Mouse (Mus musculus) cortical plate, adult 2 months (tissue): ENCODE data around the gene Cggbp1.

ENCODE experiments used
- CTCF ChIP-seq: fragments of 200-500 bp; IDR thresholded peaks from 2 replicates; pipeline ENCODE4 v1.5.1; 2011; ENCODE audit warnings: mild to moderate bottlenecking, control low read depth, low read length; ENCODE audit not compliant: insufficient read depth; ENCODE audit errors: extremely low read depth
- POLR2A ChIP-seq: fragments of 200-500 bp; IDR thresholded peaks from 2 replicates; pipeline ENCODE4 v1.6.1; 2011; ENCODE audit warnings: mild to moderate bottlenecking, low read length, control low read depth; ENCODE audit not compliant: insufficient read depth; ENCODE audit errors: extremely low read depth

GRCm38 (mm10) chr16:64803041-64803440, 48.8 kb upstream of the Cggbp1 start:
- TF ChIP-seq CTCF (no peak), POLR2A (no peak)
